Mouse (Mus musculus) midbrain, embryonic 10.5 days (tissue): ENCODE results near the gene Crabp1. TPM values are rescaled to one million over a fixed set of nuclear protein-coding genes. Genes with fewer than 3 reads are reported as not detected.

Experiments used
- DNase-seq: peaks from one replicate; pipeline ENCODE4 v3.0.0-alpha.2; 2017; ENCODE audit warnings: low spot score
- H3K27ac ChIP-seq: fragments of 300-500 bp; sonication (generic); replicated peaks from 2 replicates; pipeline ENCODE4 v1.5.1; 2016; ENCODE audit warnings: mild to moderate bottlenecking
- H3K27me3 ChIP-seq: fragments of 300-500 bp; sonication (generic); 2 replicates; pipeline ENCODE4 v1.6.1; 2016; ENCODE audit warnings: low read depth, mild to moderate bottlenecking; ENCODE audit not compliant: poor library complexity, severe bottlenecking
- H3K36me3 ChIP-seq: fragments of 300-500 bp; sonication (generic); 2 replicates; pipeline ENCODE4 v1.6.1; 2016; ENCODE audit warnings: mild to moderate bottlenecking, moderate library complexity
- H3K4me1 ChIP-seq: fragments of 300-500 bp; sonication (generic); 2 replicates; pipeline ENCODE4 v1.6.1; 2016
- H3K4me3 ChIP-seq: fragments of 300-500 bp; sonication (generic); 2 replicates; pipeline ENCODE4 v1.5.1; 2016; ENCODE audit warnings: mild to moderate bottlenecking, moderate library complexity
- H3K9me3 ChIP-seq: fragments of 300-500 bp; sonication (generic); replicated peaks from 2 replicates; pipeline ENCODE4 v1.6.1; 2016; ENCODE audit warnings: mild to moderate bottlenecking
- WGBS: fragments of 180-500 bp; shearing (Covaris S2); methylation state at CpG from one replicate; pipeline ENCODE4 v1.1.7; 2016; 5-methylcytosine and 5-hydroxymethylcytosine counted together
- polyA plus RNA-seq: library from polyadenylated mRNA; unstranded; fragments of >200 nt; fragmentation: Nextera tagmentation; extraction: Ambion mirVana; gene quantifications from 2 replicates; pipeline ENCODE4 v1.2.1, GENCODE M21; 2016

Crabp1 gene
- polyA plus RNA-seq, 1 experiment from 2014 or later: 1,287 TPM

DNA sequence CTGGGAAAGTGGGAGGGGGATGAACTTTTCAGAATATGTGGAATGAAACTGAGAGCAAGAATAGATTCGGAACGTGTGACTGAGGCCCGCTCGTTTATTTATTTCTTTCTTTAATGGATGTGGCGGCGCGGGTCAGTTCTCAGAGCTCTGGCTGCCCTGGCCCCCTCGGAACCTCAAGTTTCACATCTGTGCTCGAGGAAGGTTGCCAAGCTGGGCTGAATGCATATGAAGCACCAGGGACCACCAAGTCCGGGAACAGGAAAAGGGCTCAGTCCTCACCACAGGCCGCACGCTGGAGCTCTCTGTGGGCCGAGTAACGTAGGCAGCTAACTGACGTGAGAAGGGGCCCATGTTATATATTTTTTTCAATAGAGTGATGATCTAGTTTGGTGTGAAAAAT, 18.0 kb downstream of the Crabp1 start:
- WGBS: 78% methylated on average over 15 of the region's 15 CpGs
- H3K4me1 ChIP-seq: peaks cover 14% of the 10 kb centered on the region
- no peak overlapping the region for H3K27ac ChIP-seq
- DNase-seq: no peak
- H3K4me3 ChIP-seq: no peak overlapping the region
- H3K9me3 ChIP-seq: no peaks in the 10 kb centered on the region
- H3K27me3 ChIP-seq: no peaks in the 10 kb centered on the region
- no peaks in the 10 kb centered on the region for H3K36me3 ChIP-seq

DNA sequence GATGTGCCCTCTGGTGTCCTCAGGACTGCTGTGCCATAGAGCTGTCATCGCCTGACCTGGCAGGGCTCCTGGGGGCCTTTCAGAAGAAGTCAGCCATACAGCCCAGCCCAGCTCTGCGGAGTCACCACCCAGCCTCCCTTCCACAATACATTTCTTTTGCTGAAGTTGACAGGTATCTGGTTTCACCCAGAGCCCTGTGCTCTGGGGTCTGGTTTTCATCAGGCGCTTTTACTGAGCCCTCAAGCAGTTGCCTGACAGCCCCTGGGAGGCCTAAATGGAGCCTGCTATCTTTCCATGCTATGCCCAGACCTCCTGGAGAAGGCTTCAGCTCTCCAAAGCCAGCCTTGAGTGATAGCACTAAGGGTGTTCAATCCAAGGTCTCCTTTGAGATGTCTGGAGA, 19.5 kb downstream of the Crabp1 start:
- H3K4me1 ChIP-seq: peaks cover 18% of the 10 kb centered on the region
- H3K9me3 ChIP-seq: no peaks in the 10 kb centered on the region
- H3K27me3 ChIP-seq: no peaks in the 10 kb centered on the region
- no peak overlapping the region for H3K27ac ChIP-seq
- no peak for DNase-seq
- H3K36me3 ChIP-seq: no peaks in the 10 kb centered on the region
- 61% methylated on average over 3 of the region's 3 CpGs for WGBS
- H3K4me3 ChIP-seq: no peak overlapping the region

- H3K4me1 ChIP-seq: peaks cover 18% of the 10 kb centered on the region
- no peak overlapping the region for H3K27ac ChIP-seq
- H3K9me3 ChIP-seq: no peaks in the 10 kb centered on the region
- no peaks in the 10 kb centered on the region for H3K36me3 ChIP-seq
- no peak for DNase-seq
- 91% methylated on average over 3 of the region's 3 CpGs for WGBS
- H3K27me3 ChIP-seq: no peaks in the 10 kb centered on the region
- H3K4me3 ChIP-seq: no peak overlapping the region
These were observed 20.7 kb downstream of the Crabp1 start for GRCm38 (mm10) chr9:54785215-54785614.

DNA sequence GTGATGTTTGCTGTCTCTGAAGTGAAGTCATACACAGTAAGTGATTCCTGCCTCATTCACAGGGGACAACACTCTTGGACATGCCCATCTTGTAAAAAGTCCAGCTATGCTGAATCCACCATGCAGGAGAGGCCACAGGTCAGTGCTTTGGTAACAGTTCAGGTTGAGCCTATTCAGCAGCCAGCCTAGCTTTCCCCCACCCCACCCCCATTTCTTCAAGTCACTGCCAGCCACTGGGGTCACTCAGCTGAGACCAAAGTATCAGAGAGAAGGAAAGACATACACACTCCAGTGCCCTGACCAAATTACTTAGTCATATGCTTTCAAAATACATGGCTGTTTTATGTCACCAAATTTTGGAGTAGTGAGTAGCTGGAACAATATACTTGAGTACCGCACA, 21.5 kb downstream of the Crabp1 start:
- no peaks in the 10 kb centered on the region for H3K27me3 ChIP-seq
- no peaks in the 10 kb centered on the region for H3K9me3 ChIP-seq
- WGBS: 100% methylated on average over 1 of the region's 1 CpGs
- H3K27ac ChIP-seq: no peak overlapping the region
- H3K4me1 ChIP-seq: peaks cover 18% of the 10 kb centered on the region
- H3K36me3 ChIP-seq: no peaks in the 10 kb centered on the region
- H3K4me3 ChIP-seq: no peak overlapping the region
- DNase-seq: no peak

DNA sequence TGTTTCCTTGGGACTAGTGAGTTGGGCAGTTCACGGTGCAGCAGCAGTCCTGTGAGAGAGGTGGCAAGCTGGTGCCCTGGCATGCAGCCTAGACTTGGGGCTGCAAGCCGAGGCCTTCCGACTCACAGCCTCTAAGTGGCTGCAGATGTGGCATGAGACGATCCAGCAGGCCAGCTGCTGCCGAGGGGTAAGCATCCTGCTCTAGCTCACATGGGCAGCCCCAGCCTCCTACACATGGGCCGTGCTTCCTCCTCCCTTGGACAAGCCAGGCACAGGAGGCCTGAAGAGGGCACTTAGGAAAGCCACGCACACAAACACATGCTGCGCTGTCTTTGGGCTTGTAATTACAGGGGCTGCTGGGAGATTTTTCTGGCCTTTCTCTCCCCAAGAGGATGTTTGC, 23.2 kb downstream of the Crabp1 start:
- Histone ChIP-seq H3K4me3 (no peak overlapping the region), H3K27me3 (no peaks in the 10 kb centered on the region), H3K4me1 (peaks cover 15% of the 10 kb centered on the region), H3K9me3 (no peaks in the 10 kb centered on the region), H3K27ac (peak overlapping the region; percentile 19; the same call in 1 of the 2 replicates), H3K36me3 (no peaks in the 10 kb centered on the region)
- no peak for DNase-seq
- 65% methylated on average over 8 of the region's 8 CpGs for WGBS

- Histone ChIP-seq H3K27me3 (no peaks in the 10 kb centered on the region), H3K36me3 (no peaks in the 10 kb centered on the region), H3K4me3 (no peak overlapping the region), H3K9me3 (no peaks in the 10 kb centered on the region), H3K4me1 (peaks cover 15% of the 10 kb centered on the region), H3K27ac (no peak overlapping the region)
- DNase-seq: no peak
- WGBS: 84% methylated on average over 5 of the region's 5 CpGs
These were observed 25.7 kb downstream of the Crabp1 start for GRCm38 (mm10) chr9:54790271-54790670.

GRCm38 (mm10) chr9:54801460-54801961, 37.0 kb downstream of the Crabp1 start:
- Histone ChIP-seq H3K27ac (peak overlapping the region; percentile 52), H3K4me3 (no peak overlapping the region), H3K4me1 (peaks cover 21% of the 10 kb centered on the region), H3K9me3 (no peaks in the 10 kb centered on the region), H3K27me3 (no peaks in the 10 kb centered on the region), H3K36me3 (no peaks in the 10 kb centered on the region)
- WGBS: 43% methylated on average over 10 of the region's 10 CpGs
- DNase-seq: peak; percentile 31

GRCm38 (mm10) chr9:54802749-54803679, 38.5 kb downstream of the Crabp1 start:
- H3K9me3 ChIP-seq: no peaks in the 10 kb centered on the region
- DNase-seq: peak; percentile 47
- WGBS: 75% methylated on average over 6 of the region's 6 CpGs
- H3K36me3 ChIP-seq: no peaks in the 10 kb centered on the region
- peak overlapping the region; percentile 57 for H3K27ac ChIP-seq
- H3K4me1 ChIP-seq: peaks cover 24% of the 10 kb centered on the region
- no peak overlapping the region for H3K4me3 ChIP-seq
- H3K27me3 ChIP-seq: no peaks in the 10 kb centered on the region

DNA sequence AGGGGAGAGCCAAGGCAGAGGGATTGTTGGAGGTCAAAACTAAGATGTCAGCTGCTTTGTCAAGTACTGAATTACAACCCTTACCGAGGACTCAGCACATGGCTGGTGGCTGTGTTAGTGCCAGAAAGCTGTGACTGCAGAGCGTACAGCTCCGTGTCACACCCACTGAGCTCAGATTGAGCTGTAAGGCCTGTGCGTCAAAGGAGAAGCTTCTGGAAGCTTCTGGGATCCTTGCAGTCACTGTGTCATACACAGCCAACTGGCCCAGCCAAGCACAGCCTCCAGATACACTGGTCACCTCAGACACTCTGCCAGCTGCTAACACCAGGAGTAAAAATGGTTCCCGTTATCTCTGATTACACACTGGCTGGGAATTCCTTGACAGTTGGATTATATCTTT, 39.8 kb downstream of the Crabp1 start:
- H3K9me3 ChIP-seq: no peaks in the 10 kb centered on the region
- 89% methylated on average over 5 of the region's 5 CpGs for WGBS
- H3K36me3 ChIP-seq: no peaks in the 10 kb centered on the region
- H3K4me3 ChIP-seq: no peak overlapping the region
- H3K27ac ChIP-seq: no peak overlapping the region
- H3K4me1 ChIP-seq: peaks cover 25% of the 10 kb centered on the region
- H3K27me3 ChIP-seq: no peaks in the 10 kb centered on the region
- no peak for DNase-seq

GRCm38 (mm10) chr9:54807761-54808160, 43.2 kb downstream of the Crabp1 start:
- H3K27ac ChIP-seq: no peak overlapping the region
- H3K27me3 ChIP-seq: no peaks in the 10 kb centered on the region
- H3K36me3 ChIP-seq: no peaks in the 10 kb centered on the region
- H3K4me1 ChIP-seq: peaks cover 19% of the 10 kb centered on the region
- H3K9me3 ChIP-seq: no peaks in the 10 kb centered on the region
- WGBS: 57% methylated on average over 4 of the region's 4 CpGs
- DNase-seq: no peak
- no peak overlapping the region for H3K4me3 ChIP-seq

GRCm38 (mm10) chr9:54809953-54810352, 45.4 kb downstream of the Crabp1 start:
- 59% methylated on average over 4 of the region's 4 CpGs for WGBS
- H3K27ac ChIP-seq: no peak overlapping the region
- no peak for DNase-seq

GRCm38 (mm10) chr9:54816508-54817201, 52.1 kb downstream of the Crabp1 start:
- peaks cover 13% of the 10 kb centered on the region for H3K4me1 ChIP-seq
- no peaks in the 10 kb centered on the region for H3K9me3 ChIP-seq
- 75% methylated on average over 10 of the region's 10 CpGs for WGBS
- H3K27ac ChIP-seq: peak overlapping the region; percentile 17; the same call in 1 of the 2 replicates
- H3K4me3 ChIP-seq: no peak overlapping the region
- no peaks in the 10 kb centered on the region for H3K36me3 ChIP-seq
- no peak for DNase-seq
- H3K27me3 ChIP-seq: no peaks in the 10 kb centered on the region

More at GRCm38 (mm10) chr9:54809953-54810352, 45.4 kb downstream of the Crabp1 start:
- no peak overlapping the region for H3K4me3 ChIP-seq
- peaks cover 11% of the 10 kb centered on the region; the same call in 1 of the 2 replicates for H3K4me1 ChIP-seq
- no peaks in the 10 kb centered on the region for H3K27me3 ChIP-seq
- H3K36me3 ChIP-seq: no peaks in the 10 kb centered on the region
- no peaks in the 10 kb centered on the region for H3K9me3 ChIP-seq
